Mouse (Mus musculus): ENCODE measurements around the gene Tuft1. TPM values are rescaled to one million over a fixed set of nuclear protein-coding genes. Genes with fewer than 3 reads are reported as not detected.

Tuft1 gene
- total and polyA plus RNA-seq, 3 experiments: 1.6 to 2.1 (median 2.0) TPM

- Histone ChIP-seq H3K79me2 (replicated peaks; ENCODE audit: control insufficient read depth, insufficient read depth, low read length) (no peaks in the 10 kb centered on the region), H3K4me1 (ENCODE audit: control insufficient read depth, insufficient read depth, low read length) (no peaks in the 10 kb centered on the region; the same call in 1 of the 2 replicates), H3K9ac (ENCODE audit: low read depth, low read length) (no peak overlapping the region), H3K4me3 (no peak overlapping the region), H3K27ac (peak overlapping the region; percentile 28), H3K27me3 (ENCODE audit: control insufficient read depth, insufficient read depth, low read length) (no peaks in the 10 kb centered on the region), H3K36me3 (ENCODE audit: control insufficient read depth, insufficient read depth, low read length) (no peaks in the 10 kb centered on the region)
- TF ChIP-seq EP300 (IDR thresholded peaks at IDR 0.05; ENCODE audit: insufficient read depth, low read depth, low read length): no peak
- TF ChIP-seq POLR2A (IDR thresholded peaks at IDR 0.05; ENCODE audit: insufficient read depth, low read depth, low read length): no peak
- TF ChIP-seq CTCF (IDR thresholded peaks at IDR 0.05): no peak
- peak; percentile 37 to 38 for DNase-seq
- intact Hi-C loops (cut with DNase I): no loop called here
- WGBS: 59% methylated on average over 2 of the region's 2 CpGs
These were observed 48.1 kb downstream of the Tuft1 start for GRCm38 (mm10) chr3:94610581-94610980.

- TF ChIP-seq EP300 (IDR thresholded peaks at IDR 0.05; ENCODE audit: insufficient read depth, low read depth, low read length) (no peak), CTCF (IDR thresholded peaks at IDR 0.05) (no peak)
- H3K27me3 ChIP-seq (ENCODE audit: control insufficient read depth, insufficient read depth, low read length): no peaks in the 10 kb centered on the region
- WGBS: 81% methylated on average over 3 of the region's 3 CpGs
- DNase-seq: no peak
- H3K4me3 ChIP-seq: no peak overlapping the region
- no peaks in the 10 kb centered on the region; the same call in 1 of the 2 replicates for H3K4me1 ChIP-seq (ENCODE audit: control insufficient read depth, insufficient read depth, low read length)
- no peaks in the 10 kb centered on the region for H3K79me2 ChIP-seq (replicated peaks; ENCODE audit: control insufficient read depth, insufficient read depth, low read length)
- no peak overlapping the region for H3K27ac ChIP-seq
- H3K9ac ChIP-seq (ENCODE audit: low read depth, low read length): no peak overlapping the region
- H3K36me3 ChIP-seq (ENCODE audit: control insufficient read depth, insufficient read depth, low read length): no peaks in the 10 kb centered on the region
- intact Hi-C loops (cut with DNase I): no loop called here
These were observed 49.1 kb downstream of the Tuft1 start for GRCm38 (mm10) chr3:94609621-94610020.

GRCm38 (mm10) chr3:94601959-94602358 is 56.7 kb downstream of the Tuft1 start:
- Histone ChIP-seq H3K9ac (ENCODE audit: low read depth, low read length) (no peak overlapping the region), H3K4me3 (no peak overlapping the region), H3K27me3 (ENCODE audit: control insufficient read depth, insufficient read depth, low read length) (no peaks in the 10 kb centered on the region), H3K4me1 (ENCODE audit: control insufficient read depth, insufficient read depth, low read length) (no peaks in the 10 kb centered on the region), H3K27ac (no peak overlapping the region), H3K36me3 (ENCODE audit: control insufficient read depth, insufficient read depth, low read length) (no peaks in the 10 kb centered on the region), H3K79me2 (replicated peaks; ENCODE audit: control insufficient read depth, insufficient read depth, low read length) (no peaks in the 10 kb centered on the region)
- DNase-seq: peak; percentile 26 to 60
- intact Hi-C loops (cut with DNase I): loop anchor here (1.0 to 2.0 kb wide), 3 partner anchors 69 to 235 kb away; no protein-coding TSS in a partner anchor
- no peak for TF ChIP-seq POLR2A (IDR thresholded peaks at IDR 0.05; ENCODE audit: insufficient read depth, low read depth, low read length)
- peak; percentile 81 for TF ChIP-seq CTCF (IDR thresholded peaks at IDR 0.05)
- 0 out of 2 replicates have a peak, but pooled peaks have one; percentile 33 for TF ChIP-seq EP300 (IDR thresholded peaks at IDR 0.05; ENCODE audit: insufficient read depth, low read depth, low read length)
- WGBS: 1% methylated on average over 4 of the region's 4 CpGs

- Histone ChIP-seq H3K27me3 (ENCODE audit: control insufficient read depth, insufficient read depth, low read length) (no peaks in the 10 kb centered on the region), H3K36me3 (ENCODE audit: control insufficient read depth, insufficient read depth, low read length) (no peaks in the 10 kb centered on the region), H3K79me2 (replicated peaks; ENCODE audit: control insufficient read depth, insufficient read depth, low read length) (no peaks in the 10 kb centered on the region), H3K4me3 (no peak overlapping the region), H3K9ac (ENCODE audit: low read depth, low read length) (no peak overlapping the region), H3K27ac (no peak overlapping the region), H3K4me1 (ENCODE audit: control insufficient read depth, insufficient read depth, low read length) (no peaks in the 10 kb centered on the region)
- intact Hi-C loops (cut with DNase I): no loop called here
- DNase-seq: no peak
- 72% methylated on average over 3 of the region's 3 CpGs for WGBS
- no peak for TF ChIP-seq EP300 (IDR thresholded peaks at IDR 0.05; ENCODE audit: insufficient read depth, low read depth, low read length)
- no peak for TF ChIP-seq POLR2A (IDR thresholded peaks at IDR 0.05; ENCODE audit: insufficient read depth, low read depth, low read length)
- no peak for TF ChIP-seq CTCF (IDR thresholded peaks at IDR 0.05)
These were observed 61.4 kb downstream of the Tuft1 start for GRCm38 (mm10) chr3:94597224-94597779.

GRCm38 (mm10) chr3:94595871-94596287 is 62.8 kb downstream of the Tuft1 start:
- Histone ChIP-seq H3K4me1 (ENCODE audit: control insufficient read depth, insufficient read depth, low read length) (no peaks in the 10 kb centered on the region), H3K9ac (ENCODE audit: low read depth, low read length) (no peak overlapping the region), H3K79me2 (replicated peaks; ENCODE audit: control insufficient read depth, insufficient read depth, low read length) (no peaks in the 10 kb centered on the region), H3K27me3 (ENCODE audit: control insufficient read depth, insufficient read depth, low read length) (no peaks in the 10 kb centered on the region), H3K36me3 (ENCODE audit: control insufficient read depth, insufficient read depth, low read length) (no peaks in the 10 kb centered on the region), H3K27ac (no peak overlapping the region), H3K4me3 (no peak overlapping the region)
- no peak for TF ChIP-seq POLR2A (IDR thresholded peaks at IDR 0.05; ENCODE audit: insufficient read depth, low read depth, low read length)
- no peak for TF ChIP-seq EP300 (IDR thresholded peaks at IDR 0.05; ENCODE audit: insufficient read depth, low read depth, low read length)
- 65% methylated on average over 6 of the region's 6 CpGs for WGBS
- no peak for DNase-seq
- intact Hi-C loops (cut with DNase I): no loop called here

- H3K79me2 ChIP-seq (replicated peaks; ENCODE audit: control insufficient read depth, insufficient read depth, low read length): no peaks in the 10 kb centered on the region
- intact Hi-C loops (cut with DNase I): no loop called here
- WGBS: 65% methylated on average over 5 of the region's 5 CpGs
These were observed 67.6 kb downstream of the Tuft1 start for GRCm38 (mm10) chr3:94591066-94591465.

More at GRCm38 (mm10) chr3:94591066-94591465, 67.6 kb downstream of the Tuft1 start:
- TF ChIP-seq POLR2A (IDR thresholded peaks at IDR 0.05; ENCODE audit: insufficient read depth, low read depth, low read length) (no peak), CTCF (IDR thresholded peaks at IDR 0.05) (no peak), EP300 (IDR thresholded peaks at IDR 0.05; ENCODE audit: insufficient read depth, low read depth, low read length) (no peak)
- no peak overlapping the region for H3K9ac ChIP-seq (ENCODE audit: low read depth, low read length)
- no peak for DNase-seq
- H3K27ac ChIP-seq: no peak overlapping the region
- H3K4me1 ChIP-seq (ENCODE audit: control insufficient read depth, insufficient read depth, low read length): no peaks in the 10 kb centered on the region
- H3K27me3 ChIP-seq (ENCODE audit: control insufficient read depth, insufficient read depth, low read length): no peaks in the 10 kb centered on the region
- H3K36me3 ChIP-seq (ENCODE audit: control insufficient read depth, insufficient read depth, low read length): no peaks in the 10 kb centered on the region
- no peak overlapping the region for H3K4me3 ChIP-seq

Data from heart, adult 2 months (tissue).